16 mouse cellular contexts compared by ENCODE assay signal in genomic region chr17:69227426-69228014, GRCm38 (mm10).
DNase-seq lines count a peak whose midpoint lies in the region; ATAC-seq and TF ChIP-seq lines count a peak whose summit lies in the region.
"Had no signal": no experiment of that assay in that cellular context is flagged by ENCODE, and none has a peak within 500 bp of the region (broad histone marks: within the 10 kb centered on the region; RNA-seq: fewer than 3 reads in every experiment).

No protein-coding gene starts in this region.

- no peak for TF ChIP-seq EP300 in heart, postnatal 0 days (IDR thresholded peaks at IDR 0.05; ENCODE audit: low read depth)

- no peak overlapping the region for H3K9ac ChIP-seq in heart, postnatal 0 days (replicated peaks; ENCODE audit: low read depth, low read length)
- H3K9ac ChIP-seq in neural tube, embryonic 12.5 days = no peak overlapping the region
- H3K9ac ChIP-seq in neural tube, embryonic 15.5 days (replicated peaks) = no peak overlapping the region
- H3K9ac ChIP-seq: forebrain, embryonic 13.5 days; liver, embryonic 15.5 days had no signal

- no peak overlapping the region for H3K4me3 ChIP-seq in heart, postnatal 0 days (ENCODE audit: low read depth, low read length)
- no peak overlapping the region for H3K4me3 ChIP-seq in neural tube, embryonic 12.5 days
- no peak overlapping the region for H3K4me3 ChIP-seq in neural tube, embryonic 15.5 days (replicated peaks)
- no peak overlapping the region for H3K4me3 ChIP-seq in embryonic facial prominence, embryonic 10.5 days
- H3K4me3 ChIP-seq: forebrain, embryonic 13.5 days; liver, embryonic 15.5 days had no signal

- 29% methylated on average over 9 of the region's 9 CpGs for WGBS in heart, postnatal 0 days
- WGBS in neural tube, embryonic 12.5 days = 52% methylated on average over 9 of the region's 9 CpGs
- WGBS in neural tube, embryonic 15.5 days = 39% methylated on average over 9 of the region's 9 CpGs
- 60% methylated on average over 9 of the region's 9 CpGs for WGBS in embryonic facial prominence, embryonic 10.5 days

- no peak for TF ChIP-seq CTCF in heart, postnatal 0 days (IDR thresholded peaks at IDR 0.05; ENCODE audit: low read depth)

- H3K36me3 ChIP-seq in heart, postnatal 0 days (replicated peaks; ENCODE audit: control insufficient read depth, insufficient read depth, low read length) = no peaks in the 10 kb centered on the region
- H3K36me3 ChIP-seq in neural tube, embryonic 12.5 days = no peaks in the 10 kb centered on the region
- no peaks in the 10 kb centered on the region for H3K36me3 ChIP-seq in neural tube, embryonic 15.5 days
- H3K36me3 ChIP-seq in embryonic facial prominence, embryonic 10.5 days (replicated peaks) = peaks cover 23% of the 10 kb centered on the region
- H3K36me3 ChIP-seq: liver, embryonic 15.5 days had no signal

- DNase-seq in heart, postnatal 0 days (ENCODE audit: low spot score) = peak; percentile 48
- DNase-seq in heart, postnatal 36 days = no peak
- peak; percentile 23 for DNase-seq in embryonic facial prominence, embryonic 10.5 days (ENCODE audit: low spot score)
- DNase-seq in mesoderm, embryonic 11.5 days (ENCODE audit: low read depth, low spot score) = peak; percentile 71
- no peak for DNase-seq in ovary, adult 18-20 months (ENCODE audit: low spot score)
- DNase-seq: adrenal gland, adult 2 months; cerebellum, adult 8-10 months; heart, postnatal 14 days; kidney, postnatal 25 days; left cerebral cortex, postnatal 4 days; right cerebral cortex, postnatal 4 days; thymus, postnatal 14 days had no signal

- intact Hi-C loops in heart, postnatal 36 days (cut with DNase I) = no loop called here

- H3K4me2 ChIP-seq in heart, postnatal 0 days (ENCODE audit: low read depth, low read length) = no peak overlapping the region
- H3K4me2 ChIP-seq in neural tube, embryonic 12.5 days (replicated peaks) = no peak overlapping the region
- H3K4me2 ChIP-seq in neural tube, embryonic 15.5 days = no peak overlapping the region
- H3K4me2 ChIP-seq: forebrain, embryonic 13.5 days; liver, embryonic 15.5 days had no signal

- peak; percentile 56 for ATAC-seq in heart, postnatal 0 days (ENCODE audit: insufficient read depth, low read depth)
- ATAC-seq in neural tube, embryonic 12.5 days (ENCODE audit: low FRiP score, low read depth) = 0 out of 2 replicates have a peak, but pooled peaks have one; percentile 14
- ATAC-seq in neural tube, embryonic 15.5 days (ENCODE audit: low FRiP score) = no peak
- ATAC-seq: forebrain, embryonic 13.5 days had no signal

- H3K4me1 ChIP-seq in heart, postnatal 0 days (ENCODE audit: control insufficient read depth, insufficient read depth) = peaks cover 8% of the 10 kb centered on the region
- peaks cover 23% of the 10 kb centered on the region for H3K4me1 ChIP-seq in neural tube, embryonic 12.5 days
- H3K4me1 ChIP-seq in neural tube, embryonic 15.5 days = peaks cover 30% of the 10 kb centered on the region
- peaks cover 27% of the 10 kb centered on the region for H3K4me1 ChIP-seq in embryonic facial prominence, embryonic 10.5 days
- H3K4me1 ChIP-seq: liver, embryonic 15.5 days had no signal

- no peaks in the 10 kb centered on the region for H3K9me3 ChIP-seq in heart, postnatal 0 days (replicated peaks; ENCODE audit: control insufficient read depth, low read length)
- no peaks in the 10 kb centered on the region for H3K9me3 ChIP-seq in neural tube, embryonic 12.5 days
- no peaks in the 10 kb centered on the region for H3K9me3 ChIP-seq in neural tube, embryonic 15.5 days (replicated peaks)
- no peaks in the 10 kb centered on the region for H3K9me3 ChIP-seq in embryonic facial prominence, embryonic 10.5 days
- H3K9me3 ChIP-seq: forebrain, embryonic 13.5 days; liver, embryonic 15.5 days had no signal

- 0 out of 2 replicates have a peak overlapping the region, but pooled peaks have one; percentile 28 for H3K27ac ChIP-seq in heart, postnatal 0 days (ENCODE audit: low read depth)
- no peak overlapping the region for H3K27ac ChIP-seq in neural tube, embryonic 12.5 days
- H3K27ac ChIP-seq in neural tube, embryonic 15.5 days (replicated peaks) = no peak overlapping the region
- H3K27ac ChIP-seq in embryonic facial prominence, embryonic 10.5 days (replicated peaks) = peak overlapping the region; percentile 35; the same call in 1 of the 2 replicates
- H3K27ac ChIP-seq: forebrain, embryonic 13.5 days; liver, embryonic 15.5 days had no signal

- no peaks in the 10 kb centered on the region for H3K27me3 ChIP-seq in heart, postnatal 0 days (ENCODE audit: control insufficient read depth, insufficient read depth, low read length)
- no peaks in the 10 kb centered on the region for H3K27me3 ChIP-seq in neural tube, embryonic 12.5 days (replicated peaks)
- no peaks in the 10 kb centered on the region for H3K27me3 ChIP-seq in neural tube, embryonic 15.5 days (replicated peaks)
- H3K27me3 ChIP-seq in embryonic facial prominence, embryonic 10.5 days (replicated peaks; ENCODE audit: low read depth, poor library complexity, severe bottlenecking) = no peaks in the 10 kb centered on the region
- H3K27me3 ChIP-seq: forebrain, embryonic 13.5 days; liver, embryonic 15.5 days had no signal

Comparison
In these comparisons a context has a peak if more than half of its experiments do, and no peak if none do; other contexts are left out.
1. DNase-seq: peak in heart, postnatal 0 days (single experiment), embryonic facial prominence, embryonic 10.5 days (single experiment) and mesoderm, embryonic 11.5 days (single experiment); none in heart, postnatal 36 days (0 of 2) and ovary, adult 18-20 months (single experiment).
2. H3K27ac ChIP-seq: peak in heart, postnatal 0 days (single experiment) and embryonic facial prominence, embryonic 10.5 days (single experiment); none in neural tube, embryonic 12.5 days (single experiment) and neural tube, embryonic 15.5 days (single experiment).